18 mouse cellular contexts compared by ENCODE assay signal in genomic region chr4:94643141-94643540, GRCm38 (mm10). TPM values are rescaled to one million over a fixed set of nuclear protein-coding genes. Genes with fewer than 3 reads are reported as not detected.
"Had no signal": no experiment of that assay in that cellular context is flagged by ENCODE, and none has a peak within 500 bp of the region (broad histone marks: within the 10 kb centered on the region; RNA-seq: fewer than 3 reads in every experiment).

No protein-coding gene starts in this region.

- DNase-seq: kidney, adult 2 months; kidney, postnatal 25 days; left cerebral cortex, postnatal 4 days; liver, postnatal 0 days; lung, embryonic 14.5 days; retina, postnatal 1 day; right cerebral cortex, postnatal 14 days; right cerebral cortex, postnatal 4 days; thymus, adult 18-20 months; thymus, postnatal 36 days had no signal

RNA-seq across cellular contexts. Expression of gene Lrrc19, which starts 6.8 kb away (rescaled TPM):
- total RNA-seq: left cerebral cortex, adult 8-10 months; left cerebral cortex, postnatal 14 days; left cerebral cortex, postnatal 4 days; megakaryocyte, adult 5-6 weeks; monocyte, adult 5-6 weeks; neutrophil, adult 5-6 weeks had no signal
- polyA plus RNA-seq: liver, postnatal 0 days; macrophage; myocyte; urinary bladder, adult 2 months had no signal
